Mouse (Mus musculus) bone marrow, adult 2 months (tissue): ENCODE measurements around the gene Nt5c3.

Source experiments
- CTCF ChIP-seq: fragments of 200-500 bp; IDR thresholded peaks from 2 replicates; pipeline ENCODE4 v1.5.1; 2011; ENCODE audit warnings: low read length, control low read depth; ENCODE audit not compliant: control insufficient read depth, insufficient read depth
- POLR2A ChIP-seq: fragments of 200-500 bp; IDR thresholded peaks from 2 replicates; pipeline ENCODE4 v1.6.1; 2011; ENCODE audit warnings: low read depth, mild to moderate bottlenecking, control low read depth, low read length, borderline replicate concordance; ENCODE audit not compliant: control insufficient read depth

DNA sequence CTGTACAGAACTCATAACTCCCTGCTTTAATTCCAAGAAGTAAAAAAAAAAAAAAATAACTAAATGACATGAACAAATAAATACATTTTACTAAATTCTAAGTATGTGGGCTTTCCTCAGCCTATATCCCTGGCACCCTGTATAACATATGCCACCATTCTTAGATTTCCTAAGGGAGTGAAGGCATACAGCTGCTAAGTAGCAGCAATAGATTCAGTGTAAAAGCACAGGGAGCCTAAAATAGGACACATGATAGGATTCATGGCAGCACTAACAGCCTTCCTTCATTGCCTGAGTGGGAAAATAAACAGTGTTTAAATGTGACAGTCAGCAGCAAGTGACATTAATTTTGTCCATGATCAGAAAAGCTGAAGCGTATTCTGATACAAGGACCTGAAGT is 19.4 kb downstream of the Nt5c3 start:
- TF ChIP-seq CTCF (no peak), POLR2A (no peak)
